10 mouse cellular contexts compared by ENCODE assay signal in genomic region chr4:124110705-124111104, GRCm38 (mm10).
A peak's percentile ranks its signal among the peaks of the same experiment; 100 is the strongest.
DNase-seq lines count a peak whose midpoint lies in the region; ATAC-seq and TF ChIP-seq lines count a peak whose summit lies in the region.
"Had no signal": no experiment of that assay in that cellular context is flagged by ENCODE, and none has a peak within 500 bp of the region (broad histone marks: within the 10 kb centered on the region; RNA-seq: fewer than 3 reads in every experiment).

No protein-coding gene starts in this region.

- no peak overlapping the region for H3K4me3 ChIP-seq in gastrocnemius, adult 2 months
- H3K4me3 ChIP-seq in midbrain, embryonic 10.5 days = no peak overlapping the region
- H3K4me3 ChIP-seq in midbrain, embryonic 13.5 days (replicated peaks) = no peak overlapping the region
- no peak overlapping the region for H3K4me3 ChIP-seq in small intestine, adult 2 months (ENCODE audit: low read depth, low read length)

- no peak for ATAC-seq in midbrain, embryonic 13.5 days

- no peak for TF ChIP-seq POLR2A in small intestine, adult 2 months (IDR thresholded peaks at IDR 0.05; ENCODE audit: low read depth, low read length)

- H3K9me3 ChIP-seq in midbrain, embryonic 10.5 days (replicated peaks) = no peaks in the 10 kb centered on the region
- no peaks in the 10 kb centered on the region for H3K9me3 ChIP-seq in midbrain, embryonic 13.5 days

- TF ChIP-seq CTCF in gastrocnemius, adult 2 months (IDR thresholded peaks at IDR 0.05) = peak; percentile 33; the same call in 1 of the 2 replicates
- TF ChIP-seq CTCF in small intestine, adult 2 months (IDR thresholded peaks at IDR 0.05; ENCODE audit: extremely low read depth, insufficient read length, insufficient replicate concordance, low read depth, low read length) = peak; percentile 8; the same call in 1 of the 2 replicates

- no peak overlapping the region for H3K27ac ChIP-seq in gastrocnemius, adult 2 months
- H3K27ac ChIP-seq in midbrain, embryonic 10.5 days (replicated peaks) = no peak overlapping the region
- H3K27ac ChIP-seq in midbrain, embryonic 13.5 days = no peak overlapping the region
- H3K27ac ChIP-seq in small intestine, adult 2 months (ENCODE audit: insufficient read depth, low read depth, low read length) = no peak overlapping the region

- no peak overlapping the region for H3K9ac ChIP-seq in midbrain, embryonic 13.5 days (replicated peaks)

- no peaks in the 10 kb centered on the region for H3K4me1 ChIP-seq in midbrain, embryonic 10.5 days
- H3K4me1 ChIP-seq in midbrain, embryonic 13.5 days (replicated peaks) = peaks cover 8% of the 10 kb centered on the region; the same call in 1 of the 2 replicates
- no peaks in the 10 kb centered on the region for H3K4me1 ChIP-seq in small intestine, adult 2 months (ENCODE audit: control insufficient read depth, insufficient read depth, insufficient read length, low read length)

- DNase-seq in gastrocnemius, adult 2 months = no peak
- DNase-seq in gastrocnemius, postnatal 10 days = no peak
- peak; percentile 23 for DNase-seq in midbrain, embryonic 10.5 days (ENCODE audit: low spot score)
- DNase-seq in ZHBTc4 (ENCODE audit: low read depth, low spot score) = peak; percentile 75
- no peak for DNase-seq in MN1 (ENCODE audit: low spot score)
- DNase-seq in adrenal gland, postnatal 4 days (ENCODE audit: low spot score in 2 of 2) = no peak
- DNase-seq: gastrocnemius, postnatal 14 days; right cerebral cortex, adult 18-20 months had no signal

- no peaks in the 10 kb centered on the region for H3K36me3 ChIP-seq in midbrain, embryonic 10.5 days
- no peaks in the 10 kb centered on the region for H3K36me3 ChIP-seq in midbrain, embryonic 13.5 days
- H3K36me3 ChIP-seq in small intestine, adult 2 months (ENCODE audit: control insufficient read depth, insufficient read depth, low read length) = no peaks in the 10 kb centered on the region

- 66% methylated on average over 8 of the region's 8 CpGs for WGBS in midbrain, embryonic 10.5 days
- 64% methylated on average over 8 of the region's 8 CpGs for WGBS in midbrain, embryonic 13.5 days
- 60% methylated on average over 8 of the region's 8 CpGs for WGBS in small intestine, adult 2 months

- H3K27me3 ChIP-seq in midbrain, embryonic 10.5 days (ENCODE audit: low read depth, poor library complexity, severe bottlenecking) = no peaks in the 10 kb centered on the region
- H3K27me3 ChIP-seq in midbrain, embryonic 13.5 days = no peaks in the 10 kb centered on the region
- H3K27me3 ChIP-seq in small intestine, adult 2 months (ENCODE audit: control insufficient read depth, insufficient read depth, low read length) = no peaks in the 10 kb centered on the region

- intact Hi-C loops in gastrocnemius, adult 2 months (cut with DNase I) = no loop called here

- no peak overlapping the region for H3K4me2 ChIP-seq in midbrain, embryonic 13.5 days (replicated peaks)

Comparison
In these comparisons a context has a peak if more than half of its experiments do, and no peak if none do; other contexts are left out.
1. DNase-seq: peak in midbrain, embryonic 10.5 days (single experiment) and ZHBTc4 (single experiment); none in gastrocnemius, adult 2 months (single experiment), gastrocnemius, postnatal 10 days (single experiment), MN1 (single experiment) and adrenal gland, postnatal 4 days (0 of 2).